Mouse (Mus musculus): Measurements from ENCODE around the gene Tnfrsf22. TPM values are rescaled to one million over a fixed set of nuclear protein-coding genes. Genes with fewer than 3 reads are reported as not detected.
A peak's percentile ranks its signal among the peaks of the same experiment; 100 is the strongest.

The Tnfrsf22 gene
- polyA plus RNA-seq, 1 experiment from 2014 or later, result 4.2 TPM

DNA sequence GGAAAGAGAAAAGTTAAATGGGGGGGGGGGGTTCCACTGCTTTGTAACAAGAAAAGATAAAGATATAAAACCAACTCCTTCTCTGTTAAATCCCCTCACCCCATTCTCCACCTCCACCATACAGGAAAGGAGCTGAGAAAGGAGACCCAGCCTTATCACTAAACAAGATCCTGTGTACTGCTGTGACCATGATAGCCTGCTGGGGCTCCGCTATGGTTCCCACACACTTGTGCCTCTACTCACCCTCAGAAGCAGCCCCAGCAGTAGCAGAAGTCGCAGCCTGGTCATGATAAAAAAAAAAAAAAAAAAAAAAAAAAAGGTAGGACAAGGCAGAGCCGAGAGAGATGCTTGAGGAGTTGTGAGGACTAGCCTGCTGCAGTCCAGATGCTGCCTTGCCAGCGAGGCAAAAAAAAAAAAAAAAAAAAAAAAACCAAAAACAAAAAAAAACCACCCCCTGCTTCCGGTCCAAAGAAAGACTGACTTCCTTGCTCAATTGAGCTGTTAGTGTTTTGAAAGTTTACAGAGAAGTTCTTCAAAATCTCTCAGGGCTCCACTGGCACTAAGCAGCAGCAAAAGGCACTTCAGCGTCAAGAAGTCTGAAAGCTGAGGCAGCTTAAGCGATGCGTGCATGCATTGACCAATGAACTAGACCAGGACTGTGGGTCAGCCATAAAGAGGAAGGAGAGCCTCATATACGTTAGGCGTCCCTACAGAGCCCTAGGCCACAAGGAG is 21.7 kb downstream of the Tnfrsf22 start:
- H3K4me2 ChIP-seq, result no peak overlapping the region
- H3K36me3 ChIP-seq, result no peaks in the 10 kb centered on the region
- ATAC-seq (ENCODE audit: low FRiP score), result no peak
- no peaks in the 10 kb centered on the region for H3K4me1 ChIP-seq (replicated peaks)
- H3K4me3 ChIP-seq, result no peak overlapping the region
- H3K27ac ChIP-seq, result no peak overlapping the region
- no peaks in the 10 kb centered on the region for H3K27me3 ChIP-seq
- 63% methylated on average over 10 of the region's 10 CpGs for WGBS
- no peak overlapping the region for H3K9ac ChIP-seq
- H3K9me3 ChIP-seq, result no peaks in the 10 kb centered on the region

DNA sequence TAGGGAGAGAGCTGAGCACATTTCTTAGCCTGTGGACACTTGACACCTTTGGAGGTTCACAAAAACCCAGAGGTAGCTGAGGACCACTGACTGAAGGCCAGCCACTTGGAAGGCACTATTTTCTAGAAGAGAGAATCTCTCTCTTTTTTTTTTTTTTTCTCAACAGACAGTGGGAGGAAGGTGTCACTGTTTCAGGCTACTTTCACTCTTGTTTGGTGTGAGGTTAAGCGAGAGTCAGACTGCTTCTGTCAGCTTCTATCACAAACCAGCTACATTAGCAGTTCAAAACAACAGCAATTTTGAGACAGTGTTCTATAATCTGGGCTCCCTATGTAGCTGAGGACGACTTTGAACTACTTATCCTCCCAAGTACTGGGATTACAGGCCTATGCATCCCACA is 23.3 kb downstream of the Tnfrsf22 start:
- Histone ChIP-seq H3K27ac (no peak overlapping the region), H3K4me2 (no peak overlapping the region), H3K27me3 (no peaks in the 10 kb centered on the region), H3K9me3 (no peaks in the 10 kb centered on the region), H3K36me3 (no peaks in the 10 kb centered on the region), H3K4me3 (no peak overlapping the region), H3K9ac (no peak overlapping the region), H3K4me1 (replicated peaks) (no peaks in the 10 kb centered on the region)
- ATAC-seq (ENCODE audit: low FRiP score), result no peak
- WGBS, result 67% methylated on average over 2 of the region's 2 CpGs

DNA sequence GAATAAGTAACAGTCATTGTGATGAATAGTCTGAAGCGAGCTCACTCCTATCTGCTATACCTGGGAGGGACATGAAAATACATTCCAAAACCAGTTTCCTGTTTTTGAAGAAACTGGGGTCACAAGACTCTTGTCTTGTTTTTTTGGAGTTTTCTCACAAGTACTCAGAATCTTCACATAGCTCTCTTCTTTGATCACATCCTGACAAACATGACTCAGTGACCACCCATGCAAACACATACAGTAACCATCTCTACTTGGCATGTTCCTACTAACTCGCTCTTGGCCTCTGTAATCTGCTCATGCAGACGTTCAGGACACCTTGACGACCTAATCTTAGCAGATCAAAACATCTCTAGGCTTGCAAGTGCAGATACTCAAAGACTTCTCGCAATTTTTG is 24.3 kb downstream of the Tnfrsf22 start:
- WGBS, result 79% methylated on average over 5 of the region's 5 CpGs

DNA sequence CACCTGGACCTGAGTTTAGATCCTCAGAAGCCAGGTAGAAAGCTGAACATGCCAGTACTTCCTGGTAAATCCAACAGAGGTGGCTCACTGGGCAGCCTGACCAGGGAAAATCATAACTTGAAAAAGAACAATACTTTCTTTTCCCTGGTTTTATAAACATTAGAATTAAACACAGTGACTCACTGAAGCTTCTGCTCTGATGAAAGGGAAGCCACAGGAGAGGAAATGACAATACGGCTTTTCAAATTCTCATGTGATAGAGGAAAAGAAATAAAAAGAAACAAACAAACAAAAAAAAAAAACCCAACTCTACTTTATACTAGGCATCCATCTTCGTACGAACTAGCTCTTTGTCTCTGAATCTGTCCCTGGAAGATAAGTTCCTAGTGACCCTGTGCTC is 24.9 kb downstream of the Tnfrsf22 start:
- Histone ChIP-seq H3K4me1 (replicated peaks) (no peaks in the 10 kb centered on the region), H3K27me3 (no peaks in the 10 kb centered on the region), H3K36me3 (no peaks in the 10 kb centered on the region), H3K9ac (no peak overlapping the region), H3K4me2 (no peak overlapping the region), H3K27ac (no peak overlapping the region), H3K9me3 (no peaks in the 10 kb centered on the region), H3K4me3 (no peak overlapping the region)
- no peak for ATAC-seq (ENCODE audit: low FRiP score)
- WGBS, result 81% methylated on average over 3 of the region's 3 CpGs

More for the DNA sequence above, 24.3 kb downstream of the Tnfrsf22 start:
- no peaks in the 10 kb centered on the region for H3K27me3 ChIP-seq
- H3K9me3 ChIP-seq, result no peaks in the 10 kb centered on the region
- H3K4me1 ChIP-seq (replicated peaks), result no peaks in the 10 kb centered on the region
- H3K36me3 ChIP-seq, result no peaks in the 10 kb centered on the region
- no peak overlapping the region for H3K4me2 ChIP-seq
- no peak overlapping the region for H3K9ac ChIP-seq
- no peak overlapping the region for H3K4me3 ChIP-seq
- no peak for ATAC-seq (ENCODE audit: low FRiP score)
- H3K27ac ChIP-seq, result no peak overlapping the region

DNA sequence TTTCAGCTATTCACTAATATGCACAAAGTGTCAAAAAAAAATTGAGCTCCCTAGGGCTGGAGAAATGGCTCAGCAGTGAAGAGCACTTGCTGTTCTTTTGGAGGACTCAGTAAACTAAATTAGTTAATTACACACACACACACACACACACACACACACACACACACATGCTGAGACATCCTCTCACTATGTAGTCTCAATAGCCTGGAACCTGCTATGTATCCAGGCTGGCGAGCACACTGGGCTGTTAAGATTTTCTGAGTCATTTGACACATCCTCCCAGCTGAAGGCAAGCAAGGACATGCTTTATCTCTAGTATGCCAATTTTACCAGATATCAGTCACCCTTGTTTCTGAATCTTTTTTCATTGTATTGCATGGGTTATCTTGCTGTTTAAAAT is 28.5 kb downstream of the Tnfrsf22 start:
- Histone ChIP-seq H3K4me3 (no peak overlapping the region), H3K36me3 (no peaks in the 10 kb centered on the region), H3K27me3 (no peaks in the 10 kb centered on the region), H3K4me2 (no peak overlapping the region), H3K9ac (no peak overlapping the region), H3K9me3 (no peaks in the 10 kb centered on the region), H3K27ac (no peak overlapping the region), H3K4me1 (replicated peaks) (no peaks in the 10 kb centered on the region)
- ATAC-seq (ENCODE audit: low FRiP score), result no peak
- 63% methylated on average over 1 of the region's 1 CpGs for WGBS

DNA sequence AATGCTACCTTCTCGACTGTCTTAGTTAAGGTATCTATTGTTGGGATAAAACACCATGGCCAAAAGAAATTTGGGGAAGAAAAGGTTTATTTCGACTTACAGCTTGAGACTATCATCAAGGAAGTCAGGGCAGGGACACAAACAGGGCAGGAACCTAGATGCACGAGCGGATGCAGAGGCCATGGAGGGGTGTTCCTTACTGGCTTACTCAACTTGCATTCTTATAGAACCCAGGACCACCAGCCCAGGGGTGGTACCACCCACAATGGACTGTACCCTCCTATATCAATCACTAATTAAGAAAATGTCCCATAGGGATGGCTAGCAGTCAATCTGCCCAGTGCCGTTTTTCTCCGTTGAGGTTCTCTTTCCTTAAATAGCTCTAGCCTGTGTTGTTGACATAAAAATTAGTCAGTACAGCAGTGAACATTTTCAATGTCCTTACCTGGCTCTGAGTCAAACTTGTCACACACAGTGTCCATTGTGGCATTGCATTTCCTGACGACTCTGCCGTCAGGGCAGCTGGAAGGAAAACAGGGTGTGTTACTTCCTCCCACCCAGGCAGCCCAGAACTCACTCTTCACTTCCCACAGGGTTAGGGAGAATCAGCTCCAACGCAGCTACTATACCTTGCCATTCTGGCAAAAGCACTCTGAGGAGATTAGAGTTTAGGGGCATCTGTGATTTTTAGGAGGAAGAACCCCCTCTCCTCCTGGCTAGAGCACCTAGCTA is 34.9 kb downstream of the Tnfrsf22 start:
- H3K4me1 ChIP-seq (replicated peaks), result no peaks in the 10 kb centered on the region
- H3K27me3 ChIP-seq, result no peaks in the 10 kb centered on the region
- no peaks in the 10 kb centered on the region for H3K9me3 ChIP-seq
- ATAC-seq (ENCODE audit: low FRiP score), result no peak
- H3K4me2 ChIP-seq, result no peak overlapping the region
- H3K36me3 ChIP-seq, result no peaks in the 10 kb centered on the region
- no peak overlapping the region for H3K4me3 ChIP-seq
- H3K9ac ChIP-seq, result no peak overlapping the region
- WGBS, result 72% methylated on average over 9 of the region's 9 CpGs
- no peak overlapping the region for H3K27ac ChIP-seq

DNA sequence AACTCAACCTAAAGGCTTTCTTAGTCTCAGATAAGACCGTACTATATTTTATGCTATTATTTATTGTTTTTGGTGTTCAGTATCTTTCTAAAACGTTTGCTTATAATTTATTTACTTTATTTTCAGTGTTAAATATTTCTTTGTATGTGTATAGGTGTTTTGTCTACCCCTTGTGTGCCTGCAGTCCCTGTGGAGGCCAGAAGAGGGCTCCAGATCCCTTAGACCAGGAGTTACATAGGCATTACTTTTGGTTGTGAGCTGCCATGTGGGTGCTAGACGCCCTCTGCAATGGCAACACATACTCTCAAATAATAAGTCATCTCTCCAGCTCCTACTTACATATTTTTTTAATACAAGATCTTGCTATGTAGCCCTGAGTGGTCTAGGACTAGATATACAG is 37.2 kb downstream of the Tnfrsf22 start:
- Histone ChIP-seq H3K4me3 (no peak overlapping the region), H3K27me3 (no peaks in the 10 kb centered on the region)
- WGBS, result 59% methylated on average over 3 of the region's 3 CpGs

DNA sequence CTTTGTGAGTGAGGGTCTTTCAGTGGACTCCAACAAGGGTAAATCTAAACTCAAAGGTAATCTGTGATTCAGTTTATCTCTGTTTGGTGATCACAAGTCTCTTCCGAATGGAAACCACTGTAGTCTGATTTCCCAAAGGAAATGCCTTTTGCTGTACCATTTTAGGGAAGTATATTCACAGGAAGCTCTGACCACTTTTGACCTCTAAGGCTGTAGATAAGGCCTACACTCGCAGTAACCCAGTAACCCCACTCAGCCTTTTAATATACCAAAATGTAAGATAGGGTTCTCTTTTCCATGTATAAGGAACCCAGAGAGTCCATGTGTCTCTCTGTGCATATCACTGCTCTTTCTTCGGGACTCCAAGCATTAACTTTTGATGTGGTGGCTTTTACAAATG is 44.1 kb downstream of the Tnfrsf22 start:
- no peaks in the 10 kb centered on the region for H3K36me3 ChIP-seq
- no peak overlapping the region for H3K4me3 ChIP-seq
- H3K9me3 ChIP-seq, result no peaks in the 10 kb centered on the region
- no peak overlapping the region for H3K4me2 ChIP-seq
- no peak for ATAC-seq (ENCODE audit: low FRiP score)
- H3K27me3 ChIP-seq, result no peaks in the 10 kb centered on the region
- H3K4me1 ChIP-seq (replicated peaks), result peaks cover 4% of the 10 kb centered on the region
- H3K9ac ChIP-seq, result no peak overlapping the region
- no peak overlapping the region for H3K27ac ChIP-seq
- 86% methylated on average over 3 of the region's 3 CpGs for WGBS

More for the DNA sequence above, 37.2 kb downstream of the Tnfrsf22 start:
- ATAC-seq (ENCODE audit: low FRiP score), result no peak
- Histone ChIP-seq H3K4me2 (no peak overlapping the region), H3K9ac (no peak overlapping the region), H3K4me1 (replicated peaks) (no peaks in the 10 kb centered on the region), H3K27ac (no peak overlapping the region), H3K36me3 (no peaks in the 10 kb centered on the region), H3K9me3 (no peaks in the 10 kb centered on the region)

DNA sequence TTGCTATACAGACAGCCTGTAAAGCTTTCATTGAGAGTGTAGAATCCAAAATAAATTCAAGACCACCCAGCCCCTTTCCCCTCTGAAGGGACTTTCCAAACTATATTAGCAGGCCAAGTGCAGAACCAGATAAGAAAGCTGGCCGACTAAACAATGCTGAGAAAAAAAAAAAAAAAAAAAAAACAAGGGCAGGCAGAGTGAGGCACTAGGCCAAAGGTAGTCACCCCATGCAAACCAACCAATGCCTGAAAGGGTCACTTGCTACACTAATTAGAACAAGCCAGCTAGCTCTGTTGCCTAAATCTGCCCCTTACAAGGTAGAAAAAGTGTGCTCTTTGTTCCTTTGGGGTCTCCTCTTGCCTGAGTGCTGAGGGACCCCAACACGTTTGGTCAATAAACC is 44.6 kb downstream of the Tnfrsf22 start:
- no peak overlapping the region for H3K9ac ChIP-seq
- no peak overlapping the region for H3K4me2 ChIP-seq
- H3K36me3 ChIP-seq, result no peaks in the 10 kb centered on the region
- ATAC-seq (ENCODE audit: low FRiP score), result no peak
- H3K9me3 ChIP-seq, result no peaks in the 10 kb centered on the region
- no peak overlapping the region for H3K4me3 ChIP-seq
- no peak overlapping the region for H3K27ac ChIP-seq
- H3K4me1 ChIP-seq (replicated peaks), result peaks cover 5% of the 10 kb centered on the region
- WGBS, result 81% methylated on average over 2 of the region's 2 CpGs
- no peaks in the 10 kb centered on the region for H3K27me3 ChIP-seq

DNA sequence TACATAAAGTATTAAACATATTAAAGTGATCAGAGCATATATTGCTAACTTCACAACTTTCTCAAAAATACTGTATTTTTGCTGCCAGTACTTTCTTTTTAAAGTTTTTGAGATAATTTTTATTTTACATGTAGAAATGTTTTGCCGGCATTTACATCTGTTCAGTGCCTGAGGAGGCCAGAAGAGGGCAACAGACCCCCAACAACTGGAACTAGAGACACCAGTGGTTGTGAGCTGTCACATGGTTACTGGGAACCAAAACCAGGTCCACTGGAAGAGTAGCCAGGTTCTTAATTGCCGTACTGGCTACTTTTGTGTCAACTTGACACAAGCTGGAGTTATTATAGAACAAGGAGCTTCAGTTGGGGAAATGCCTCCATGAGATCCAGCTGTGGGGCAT is 47.8 kb downstream of the Tnfrsf22 start:
- WGBS, result 85% methylated on average over 2 of the region's 2 CpGs
- H3K36me3 ChIP-seq, result peaks cover 1% of the 10 kb centered on the region; the same call in 1 of the 2 replicates
- no peak overlapping the region for H3K4me2 ChIP-seq
- no peak overlapping the region for H3K4me3 ChIP-seq
- H3K27me3 ChIP-seq, result no peaks in the 10 kb centered on the region
- ATAC-seq (ENCODE audit: low FRiP score), result no peak
- H3K27ac ChIP-seq, result no peak overlapping the region
- H3K9me3 ChIP-seq, result no peaks in the 10 kb centered on the region
- H3K9ac ChIP-seq, result no peak overlapping the region
- H3K4me1 ChIP-seq (replicated peaks), result peaks cover 22% of the 10 kb centered on the region

DNA sequence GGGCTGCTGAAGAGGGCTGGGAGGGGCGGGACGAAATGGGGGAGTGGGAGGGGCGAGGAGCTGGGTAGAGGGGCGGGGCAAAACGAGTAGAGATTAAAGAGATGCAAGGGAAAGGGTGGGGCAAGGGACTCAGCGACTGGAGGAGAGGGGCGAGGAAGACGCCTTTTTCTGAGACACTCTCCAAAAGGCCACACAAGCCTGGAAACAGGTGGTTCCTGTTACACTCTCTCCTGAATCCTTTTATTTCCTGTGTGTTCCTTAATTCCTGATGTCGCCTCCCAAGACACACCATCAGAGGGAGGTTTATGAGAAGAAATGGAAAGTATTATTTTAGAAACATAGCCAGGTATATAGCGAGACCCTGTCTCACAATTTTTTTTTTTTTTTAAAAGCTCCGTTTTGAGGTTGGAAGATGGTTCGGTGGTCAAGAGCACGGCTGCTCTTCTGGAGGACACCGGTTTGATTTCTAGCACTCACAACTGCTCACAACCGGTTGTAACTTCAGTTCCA is 49.2 kb downstream of the Tnfrsf22 start:
- 10% methylated on average over 15 of the region's 15 CpGs for WGBS
- no peaks in the 10 kb centered on the region for H3K27me3 ChIP-seq
- ATAC-seq (ENCODE audit: low FRiP score), result peak; percentile 8; the same call in 1 of the 2 replicates
- peak overlapping the region; percentile 51; the same call in 1 of the 2 replicates for H3K9ac ChIP-seq
- peak overlapping the region; percentile 87 for H3K4me2 ChIP-seq
- peak overlapping the region; percentile 92 for H3K4me3 ChIP-seq
- H3K4me1 ChIP-seq (replicated peaks), result peaks cover 27% of the 10 kb centered on the region
- H3K36me3 ChIP-seq, result peaks cover 9% of the 10 kb centered on the region; the same call in 1 of the 2 replicates
- no peaks in the 10 kb centered on the region for H3K9me3 ChIP-seq
- H3K27ac ChIP-seq, result 0 out of 2 replicates have a peak overlapping the region, but pooled peaks have one; percentile 40

DNA sequence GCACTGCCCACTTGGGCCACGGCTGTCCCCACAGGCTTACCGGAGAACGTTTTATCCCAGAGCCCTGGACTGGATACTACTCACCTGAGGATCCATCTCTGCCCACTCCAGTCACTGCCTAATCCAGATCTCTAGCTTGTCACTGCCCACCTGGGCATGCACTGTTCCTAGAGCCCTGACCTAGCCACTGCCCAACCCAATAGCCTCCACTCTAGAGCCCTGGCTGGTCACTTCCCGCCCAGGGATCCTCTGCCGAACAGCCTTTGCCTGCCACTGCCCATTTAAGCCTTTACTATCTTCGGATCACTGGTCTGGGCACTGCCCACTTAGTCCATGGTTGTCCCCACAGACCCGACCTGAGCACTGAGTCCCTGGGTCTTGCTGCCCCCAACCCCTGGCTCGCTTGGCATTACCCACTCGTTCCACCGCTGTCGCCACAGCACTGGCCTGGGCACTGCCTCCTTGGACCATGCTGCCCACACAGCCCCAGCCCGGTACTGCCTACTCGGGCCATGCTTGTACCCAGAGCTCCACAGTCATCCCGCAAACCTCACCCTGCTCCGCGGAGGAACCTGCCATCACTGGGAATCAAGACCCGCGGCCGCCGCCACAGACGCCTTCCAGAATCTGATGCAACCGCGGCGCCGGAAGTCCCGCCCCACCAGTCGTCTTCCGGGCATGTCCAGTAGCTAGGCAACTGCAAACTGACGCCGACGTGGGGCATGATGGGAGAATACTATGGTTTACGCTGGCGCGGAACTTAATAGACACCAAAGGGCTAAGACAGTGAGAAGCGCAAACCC is 49.8 kb downstream of the Tnfrsf22 start, which contains the start of gene Cars:
Gene Cars, minus strand, starts transcription at position 663 of the 803 bp plus-strand sequence.
- Histone ChIP-seq H3K27me3 (no peaks in the 10 kb centered on the region), H3K36me3 (peaks cover 13% of the 10 kb centered on the region; the same call in 1 of the 2 replicates), H3K4me3 (peak within 1 kb of the TSS; percentile 92), H3K9me3 (no peaks in the 10 kb centered on the region), H3K27ac (peak within 1 kb of the TSS; percentile 82), H3K4me1 (replicated peaks) (peaks cover 34% of the 10 kb centered on the region), H3K9ac (peak within 1 kb of the TSS; percentile 92), H3K4me2 (peak within 1 kb of the TSS; percentile 87)
- ATAC-seq (ENCODE audit: low FRiP score), result peak; percentile 98
- 3% methylated on average over 35 of the region's 35 CpGs for WGBS
